Mouse (Mus musculus) lung, postnatal 10 days (tissue): ENCODE results near the gene Gm11127.
"Not testable (repeated sequence)": the region's sequence is repeated elsewhere in the genome, so short reads cannot be mapped to it uniquely, and the experiment has no call there.

Source experiments
- DNase-seq: peaks from one replicate; pipeline ENCODE4 v3.0.0; 2021

Gm11127 gene

DNA sequence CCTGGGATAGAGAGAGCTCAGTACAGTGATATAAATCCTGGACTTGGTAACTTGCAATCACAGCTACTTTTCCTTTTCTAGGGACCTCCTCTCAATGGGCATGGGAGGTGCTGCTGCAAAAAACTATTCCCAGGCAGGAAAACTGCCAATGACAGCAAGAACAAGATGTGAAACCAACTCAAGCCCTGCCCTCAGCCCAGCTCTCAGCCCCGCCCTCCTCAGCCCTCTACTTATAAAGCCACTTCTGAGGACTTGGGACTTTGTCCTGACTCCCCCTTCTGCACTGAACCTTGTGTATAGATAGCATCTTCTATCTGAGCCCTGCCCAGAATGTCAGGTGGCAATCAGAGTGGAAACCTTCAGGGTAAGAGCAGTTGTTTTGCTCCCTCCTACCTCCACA is at the start of gene Gm11127:
Gene Gm11127 (minus strand): TSS at position 10 of the 400 bp plus-strand sequence.
- DNase-seq, result not testable (repeated sequence)

DNA sequence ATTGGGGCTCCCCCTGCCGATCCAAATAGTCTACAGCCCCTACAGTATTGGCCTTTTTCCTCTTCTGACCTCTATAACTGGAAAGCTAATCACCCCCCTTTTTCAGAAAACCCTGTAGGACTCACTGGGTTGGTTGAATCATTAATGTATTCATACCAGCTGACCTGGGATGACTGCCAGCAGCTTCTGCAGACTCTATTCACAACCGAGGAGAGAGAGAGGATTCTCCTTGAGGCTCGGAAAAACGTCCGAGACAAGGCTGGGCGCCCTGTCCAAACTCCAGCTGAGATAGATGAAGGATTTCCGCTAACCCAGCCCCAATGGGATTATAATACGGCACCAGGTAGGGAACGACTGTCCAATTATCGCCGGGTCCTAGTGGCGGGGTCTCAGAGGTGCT is 43.9 kb upstream of the Gm11127 start:
- DNase-seq, result not testable (repeated sequence)

DNA sequence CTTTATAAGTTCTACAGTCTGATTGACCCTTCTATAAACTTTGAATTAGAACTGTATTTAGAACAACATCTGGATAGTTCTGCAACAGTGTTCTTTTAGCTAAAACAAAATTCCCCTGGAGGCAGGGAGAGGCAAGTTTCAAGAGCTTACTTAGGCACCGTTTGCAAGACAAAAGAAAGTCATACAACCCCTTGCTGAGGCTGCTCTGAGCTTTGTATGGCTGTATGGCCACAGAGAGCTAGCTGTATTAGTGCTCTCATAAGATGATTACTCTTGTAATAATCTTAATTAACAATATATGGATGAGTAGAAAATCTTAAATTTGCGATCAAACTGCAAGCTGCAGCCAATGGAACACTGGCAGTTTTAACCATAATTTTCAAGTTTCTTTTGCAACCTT is 41.4 kb upstream of the Gm11127 start:
- not testable (repeated sequence) for DNase-seq

DNA sequence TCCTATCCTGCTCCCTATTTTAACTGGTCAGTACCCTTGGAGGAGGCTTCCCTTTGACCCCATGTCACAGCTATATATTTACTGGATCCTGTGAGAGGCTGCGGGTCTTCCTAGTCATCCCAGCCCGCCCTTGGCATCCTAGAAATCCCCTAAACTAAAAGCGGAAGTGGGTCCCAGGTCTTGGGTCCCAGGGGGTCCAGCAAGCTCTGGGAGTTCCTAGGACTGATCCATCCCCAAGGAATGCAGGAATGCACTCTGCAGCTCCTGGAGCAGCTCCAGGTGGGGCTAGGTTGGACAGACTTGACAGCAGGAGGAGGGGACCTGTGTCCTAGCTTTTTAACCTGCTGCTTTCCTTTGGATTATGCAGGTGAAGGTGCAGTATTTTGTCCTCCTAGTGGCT is 35.8 kb upstream of the Gm11127 start:
- DNase-seq, result no peak

DNA sequence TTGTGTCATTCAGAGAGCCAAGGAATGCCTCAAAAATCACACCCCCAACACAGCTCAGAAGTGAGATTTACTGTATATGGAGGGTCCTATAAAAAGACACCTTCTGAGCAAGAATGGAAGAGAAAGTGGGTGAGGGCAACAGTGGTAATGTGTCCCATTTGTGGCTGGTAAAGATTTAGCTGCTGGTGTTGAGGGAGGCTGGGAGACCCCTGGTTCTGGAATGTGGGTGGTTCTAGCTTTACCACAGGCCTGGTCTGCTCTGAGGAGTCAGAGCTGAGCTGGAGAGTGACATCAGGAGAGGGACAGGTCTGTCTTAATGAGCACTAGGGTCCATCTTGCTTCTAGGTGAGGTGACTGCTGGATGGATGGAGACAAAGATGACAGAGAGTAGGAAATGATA is 34.3 kb upstream of the Gm11127 start:
- not testable (repeated sequence) for DNase-seq

DNA sequence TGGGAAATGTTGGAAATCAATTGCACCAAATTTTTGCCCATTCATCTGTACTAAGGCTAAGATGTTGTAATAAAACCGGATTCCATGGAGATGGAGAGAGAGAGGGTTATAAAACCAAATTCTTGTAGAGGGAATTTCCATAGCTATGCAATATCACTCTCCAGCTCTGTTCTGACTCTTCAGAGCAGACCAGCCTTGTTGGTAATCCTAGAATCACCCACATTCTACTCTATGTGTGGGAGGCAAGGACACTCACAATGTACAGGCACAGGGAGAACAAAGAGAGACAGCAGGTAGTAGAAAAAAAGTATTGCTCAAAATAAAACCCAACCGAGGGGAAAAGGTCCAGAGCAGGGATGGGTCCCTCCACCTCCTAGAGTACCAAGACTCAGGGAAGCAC is 33.8 kb upstream of the Gm11127 start:
- DNase-seq, result not testable (repeated sequence)

DNA sequence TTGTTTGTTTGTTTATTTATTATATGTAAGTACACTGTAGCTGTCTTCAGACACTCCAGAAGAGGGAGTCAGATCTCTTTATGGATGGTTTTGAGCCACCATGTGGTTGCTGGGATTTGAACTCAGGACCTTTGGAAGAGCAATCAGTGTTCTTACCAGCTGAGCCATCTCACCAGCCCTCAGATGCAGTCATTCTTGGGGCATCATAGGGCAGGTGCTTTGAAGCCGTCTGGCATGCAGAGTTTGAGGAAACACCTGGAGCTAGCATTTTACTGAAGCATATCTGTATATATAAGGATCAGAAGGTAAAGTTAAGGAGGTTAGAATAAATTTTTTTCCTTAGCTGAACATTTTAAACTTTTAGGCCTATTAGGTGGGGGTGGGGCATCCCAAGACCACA is 27.8 kb upstream of the Gm11127 start:
- not testable (repeated sequence) for DNase-seq

DNA sequence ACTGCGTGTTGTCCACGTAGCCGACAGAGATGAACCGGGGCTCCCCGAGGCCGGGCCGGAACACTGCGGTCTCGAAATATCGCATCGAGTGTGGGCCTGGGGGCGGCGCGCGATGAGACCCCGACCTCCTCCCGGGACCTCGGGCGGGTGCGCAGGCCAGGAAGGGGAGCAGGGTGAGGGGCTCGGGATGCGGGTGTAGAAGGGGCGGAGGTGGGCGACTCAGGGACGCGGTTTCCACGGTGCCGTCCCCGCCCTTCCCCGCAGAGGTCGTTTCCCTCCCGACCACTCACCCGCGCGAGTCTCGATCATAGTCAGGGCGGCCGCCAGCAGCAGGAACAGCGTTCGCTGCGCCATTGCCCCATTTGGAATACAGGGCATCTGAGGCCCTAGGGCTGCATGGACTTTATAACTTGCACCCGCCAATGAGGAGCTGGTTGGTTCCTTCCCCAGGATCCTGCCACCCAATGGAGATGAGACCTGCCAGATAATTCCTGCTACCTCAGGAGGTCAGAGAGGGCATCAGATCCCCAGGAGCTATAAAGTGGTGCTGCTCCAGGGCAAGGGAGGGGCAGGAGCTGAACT is 25.8 kb upstream of the Gm11127 start:
- DNase-seq, result no peak

DNA sequence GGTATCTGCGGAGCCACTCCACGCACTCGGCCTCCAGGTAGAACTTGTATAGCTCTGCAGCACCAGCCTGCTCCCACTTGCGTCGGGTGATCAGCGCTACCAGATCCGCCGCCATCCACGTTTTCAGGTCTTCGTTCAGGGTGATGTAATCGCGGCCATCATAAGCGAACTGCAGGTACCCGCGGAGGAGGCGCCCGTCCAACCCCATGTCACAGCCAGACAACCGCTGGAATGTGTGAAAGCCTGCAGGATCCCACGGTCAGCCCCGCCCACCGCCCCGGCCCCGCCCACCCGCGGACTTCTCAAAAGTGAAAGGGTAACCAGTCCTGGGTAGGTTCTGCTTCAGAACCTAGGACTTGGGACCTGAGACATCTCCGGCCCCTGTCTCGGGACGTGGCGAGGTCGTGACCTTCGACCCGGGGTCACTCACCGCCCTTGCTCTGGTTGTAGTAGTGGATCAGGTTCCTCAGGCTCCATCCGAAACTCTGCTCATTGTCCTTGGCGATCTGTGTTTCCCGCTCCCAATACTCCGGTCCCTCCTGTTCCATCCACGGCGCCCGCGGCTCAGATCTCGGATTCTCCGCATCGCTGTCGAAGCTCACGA is 25.2 kb upstream of the Gm11127 start:
- DNase-seq, result peak; percentile 34

DNA sequence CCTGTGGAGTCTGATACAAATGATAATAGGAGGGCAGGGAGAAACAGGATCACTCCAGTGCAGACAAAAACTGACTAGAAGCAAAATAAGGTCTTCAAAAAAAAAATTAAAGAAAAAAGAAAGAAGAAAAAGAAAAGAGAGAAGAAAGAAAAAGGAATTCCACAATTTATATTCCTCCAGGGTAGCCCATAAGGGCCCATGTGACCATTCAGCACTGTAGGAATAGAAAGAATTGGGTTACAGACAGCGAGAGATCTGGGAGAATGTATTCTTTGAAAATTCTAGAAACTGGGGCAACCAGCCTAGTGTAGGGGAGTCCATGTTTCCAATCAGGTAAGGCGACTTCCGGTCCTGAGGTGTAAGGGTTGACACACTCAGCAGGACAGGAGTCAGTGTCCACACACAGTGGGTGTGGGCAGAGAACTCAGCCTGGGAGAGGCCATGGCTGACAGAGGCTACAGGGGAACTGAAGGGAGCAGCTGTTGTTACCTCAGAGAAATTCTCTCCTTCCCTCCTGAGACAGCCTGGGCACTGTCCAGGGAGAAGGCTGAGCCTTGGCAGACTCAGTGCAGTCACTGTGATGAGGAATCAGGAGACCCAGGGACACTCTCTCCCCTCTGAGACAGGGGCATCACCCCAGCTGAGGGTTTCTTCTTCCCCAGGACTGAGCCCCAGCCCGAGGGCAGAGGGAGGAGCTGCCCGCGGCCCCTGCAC is 24.5 kb upstream of the Gm11127 start:
- not testable (repeated sequence) for DNase-seq

DNA sequence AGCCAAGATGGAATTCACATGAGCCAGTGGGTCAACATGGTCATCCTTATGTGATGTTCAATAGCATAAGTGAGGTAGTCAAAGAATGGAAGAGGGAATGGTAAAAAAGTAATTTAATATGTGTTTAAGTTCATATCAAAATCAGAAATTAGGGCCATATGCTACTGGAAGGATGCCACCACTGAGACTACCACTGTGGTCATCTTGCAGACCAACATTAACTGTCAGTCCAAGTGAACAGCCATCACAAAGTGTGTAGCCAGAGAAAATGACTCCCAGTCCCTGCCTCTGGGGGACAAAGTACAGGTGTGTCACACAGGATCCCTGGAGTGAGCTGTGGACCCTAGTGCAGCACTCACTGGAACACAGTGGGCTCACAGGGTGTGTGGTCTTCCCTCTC is 23.7 kb upstream of the Gm11127 start:
- not testable (repeated sequence) for DNase-seq

DNA sequence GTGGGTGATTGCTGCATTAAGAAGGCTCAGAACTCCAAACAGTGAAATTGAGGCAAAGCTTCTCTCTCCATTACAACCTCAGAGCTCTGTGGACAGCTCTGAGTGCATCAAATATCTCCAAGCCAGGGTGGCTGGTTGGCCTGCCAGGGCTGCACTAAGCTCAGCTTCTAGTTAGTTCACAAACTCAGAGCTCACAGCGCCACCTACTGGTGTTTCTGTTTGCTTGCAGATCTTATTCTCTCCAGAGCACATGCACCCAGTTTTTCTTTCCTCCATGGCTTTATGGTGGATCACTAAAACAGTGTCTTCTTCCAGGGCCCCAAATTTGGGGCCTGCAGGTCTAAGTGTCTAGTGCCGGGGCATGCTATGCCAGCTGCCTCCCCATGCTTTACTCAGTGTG is 2.7 kb upstream of the Gm11127 start:
- peak; percentile 92 for DNase-seq

DNA sequence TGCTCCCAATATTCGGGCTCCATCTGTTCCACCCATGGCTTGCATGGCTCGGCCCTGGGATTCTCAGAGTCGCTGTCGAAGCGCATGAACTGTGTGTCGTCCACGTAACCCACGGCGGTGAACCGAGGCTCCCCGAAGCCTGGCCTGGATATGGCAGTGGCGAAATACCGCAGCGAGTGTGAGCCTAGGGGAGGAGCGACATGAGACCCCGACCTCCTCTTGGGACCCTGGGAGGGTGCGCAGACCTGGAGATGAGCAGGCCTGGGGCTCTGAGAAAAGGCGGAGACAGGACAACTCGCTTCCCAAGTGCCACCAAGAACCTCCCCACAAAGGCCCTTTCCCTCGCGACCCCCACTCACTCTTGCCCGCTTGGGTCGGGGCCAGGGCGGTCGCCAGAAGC is 244 bp downstream of the Gm11127 start:
- DNase-seq, result not testable (repeated sequence)

DNA sequence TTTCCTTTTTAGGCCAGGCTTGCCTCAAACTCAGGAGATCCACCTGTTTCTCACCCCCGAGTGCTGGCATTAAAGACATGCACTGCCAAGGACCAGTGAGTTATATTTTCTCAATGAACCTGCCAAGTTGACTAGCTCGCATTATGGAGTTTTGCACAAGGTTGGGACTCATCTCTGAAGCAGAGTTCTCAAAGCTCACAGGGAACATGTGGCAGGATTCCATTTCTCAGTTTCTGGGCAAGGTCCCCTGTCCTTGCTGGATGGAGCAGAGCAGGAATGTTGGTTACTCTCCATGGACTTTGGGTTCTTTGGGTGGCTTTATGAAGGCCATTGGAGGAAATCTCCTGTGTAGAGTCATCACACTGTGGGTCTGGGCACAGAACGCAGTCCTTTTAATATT is 14.9 kb downstream of the Gm11127 start:
- DNase-seq, result no peak

DNA sequence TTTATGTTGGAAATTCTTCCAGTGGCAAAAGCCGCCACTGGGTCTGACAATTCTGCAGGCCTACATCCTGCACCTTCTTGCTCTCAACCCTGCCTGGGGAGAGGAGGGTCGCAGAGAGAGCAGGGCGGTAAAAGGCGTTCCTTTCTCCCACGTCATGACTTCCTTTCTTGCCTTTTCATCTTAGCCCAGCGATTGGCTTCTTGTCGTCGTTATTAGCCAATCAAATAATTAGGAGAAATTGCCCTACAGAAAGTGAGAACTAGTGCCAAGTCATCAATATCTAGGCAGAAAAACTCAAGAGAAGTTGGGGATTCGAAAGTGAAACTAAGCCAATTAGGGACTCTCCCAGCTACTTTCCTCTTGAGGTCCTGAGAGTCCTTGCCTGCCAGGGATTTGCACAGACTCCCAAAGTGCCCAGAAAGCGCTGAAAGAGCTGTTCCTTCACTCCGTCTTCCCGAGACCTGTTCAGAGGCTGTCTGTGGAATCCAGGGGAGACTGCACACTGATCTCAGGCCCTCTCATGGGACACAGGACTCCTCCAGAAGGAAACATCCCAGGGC is 15.5 kb downstream of the Gm11127 start, which contains the start of the genes H2-T22 and Gm6034:
Gene H2-T22 (minus strand): TSS at position 138 of the 560 bp plus-strand sequence.
Gene Gm6034 (plus strand): TSS at position 352 of the 560 bp plus-strand sequence.
- peak; percentile 89 for DNase-seq

DNA sequence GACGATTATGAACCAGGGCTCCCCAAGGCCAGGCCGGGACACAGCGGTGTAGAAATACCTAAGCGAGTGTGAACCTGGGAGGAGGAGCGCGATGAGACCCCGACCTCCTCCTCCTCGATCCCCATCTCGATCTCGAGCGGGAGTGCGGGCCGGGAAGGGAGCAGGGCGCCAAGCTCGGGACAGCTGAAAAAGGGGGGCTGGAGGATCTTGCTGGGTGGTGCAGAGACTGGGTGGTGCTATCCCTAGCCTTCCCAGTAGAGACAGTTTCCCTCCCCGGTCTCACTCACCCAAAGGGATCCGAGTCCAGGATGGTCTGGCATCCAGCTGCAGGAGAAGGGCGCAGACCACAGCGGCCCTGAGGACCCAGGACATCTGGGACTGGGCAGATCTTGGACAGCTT is 16.1 kb downstream of the Gm11127 start:
- peak; percentile 50 for DNase-seq

DNA sequence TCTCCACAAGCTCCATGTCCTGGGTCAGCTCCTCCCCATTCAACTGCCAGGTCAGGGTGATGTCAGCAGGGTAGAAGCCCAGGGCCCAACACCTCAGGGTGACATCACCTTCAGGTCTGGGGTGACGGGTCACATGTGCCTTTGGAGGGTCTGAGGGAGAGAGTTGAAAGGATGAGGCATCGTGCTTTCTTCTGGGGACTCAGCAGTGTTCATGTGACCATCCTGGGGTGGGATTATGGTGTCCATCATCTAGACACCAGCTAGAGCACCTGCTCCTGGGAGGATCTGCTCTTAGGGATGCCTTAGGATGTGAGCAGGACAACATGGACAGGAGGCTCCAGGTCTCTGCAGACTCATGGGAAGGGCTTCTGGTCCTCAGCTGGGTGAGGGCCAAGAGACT is 17.6 kb downstream of the Gm11127 start:
- DNase-seq, result not testable (repeated sequence)

DNA sequence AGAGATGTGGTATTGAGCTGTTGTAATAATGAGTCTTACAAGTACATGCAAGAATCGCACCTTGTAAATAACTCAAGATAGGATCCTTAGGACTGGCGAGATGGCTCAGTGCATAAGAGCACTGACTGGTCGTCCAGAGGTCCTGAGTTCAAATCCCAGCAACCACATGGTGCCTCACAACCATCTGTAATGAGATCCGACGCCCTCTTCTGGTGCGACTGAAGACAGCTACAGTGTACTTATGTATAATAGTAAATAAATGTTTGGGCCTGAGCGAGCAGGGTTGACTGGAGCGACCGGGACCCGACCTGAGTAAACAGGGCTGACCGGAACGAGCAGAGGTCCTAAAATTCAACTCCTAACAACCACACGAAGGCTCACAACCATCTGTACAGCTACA is 22.0 kb downstream of the Gm11127 start:
- not testable (repeated sequence) for DNase-seq

DNA sequence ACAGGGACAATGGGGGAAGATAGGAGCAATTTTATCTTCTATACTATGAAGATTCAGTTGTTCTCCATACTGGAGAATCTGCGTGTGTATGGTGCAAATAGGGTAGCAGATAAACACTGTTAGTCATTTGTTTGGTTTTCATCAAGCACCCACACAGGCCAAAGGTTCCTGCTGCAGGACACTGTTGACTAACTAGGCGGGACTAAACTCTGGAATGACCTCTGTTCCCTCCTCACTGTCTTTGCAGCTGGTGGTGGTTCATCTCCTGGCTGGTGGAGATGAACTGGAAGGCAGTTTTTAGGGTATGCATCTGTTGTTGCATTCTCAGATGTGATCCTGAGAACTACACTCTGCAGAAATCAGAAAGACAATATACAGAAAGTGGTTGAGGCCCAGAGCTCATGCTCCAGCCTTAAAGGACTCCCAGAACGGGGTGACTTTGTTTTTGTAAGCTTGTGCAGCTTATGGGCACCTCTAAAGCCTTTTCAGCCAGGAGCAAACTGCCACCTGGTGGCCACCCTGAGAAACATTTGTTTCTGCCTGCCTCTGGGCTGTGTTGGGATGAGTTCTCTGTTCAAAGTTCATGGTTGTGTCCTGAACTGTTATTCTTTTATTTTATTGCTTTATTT is 23.0 kb downstream of the Gm11127 start:
- DNase-seq, result peak; percentile 75

DNA sequence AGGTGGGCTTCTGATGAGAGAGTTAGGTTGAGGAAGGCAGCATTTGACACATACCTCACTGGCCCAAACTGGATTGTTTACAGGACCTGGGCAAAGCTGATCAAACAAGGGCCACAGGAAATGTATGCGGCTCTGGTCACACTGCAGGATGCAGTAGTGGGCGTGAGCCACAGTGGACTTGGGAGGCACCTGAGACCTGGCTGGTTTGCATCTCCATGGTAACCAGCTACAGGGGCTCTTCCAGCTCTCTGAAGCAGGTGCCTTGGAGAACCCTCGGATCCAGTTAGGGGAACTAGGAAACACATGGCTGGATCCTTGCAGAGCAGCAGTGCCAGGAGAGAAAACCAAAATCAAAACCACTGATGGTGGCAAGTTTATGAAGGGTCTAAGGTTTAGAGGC is 23.6 kb downstream of the Gm11127 start:
- DNase-seq, result not testable (repeated sequence)

DNA sequence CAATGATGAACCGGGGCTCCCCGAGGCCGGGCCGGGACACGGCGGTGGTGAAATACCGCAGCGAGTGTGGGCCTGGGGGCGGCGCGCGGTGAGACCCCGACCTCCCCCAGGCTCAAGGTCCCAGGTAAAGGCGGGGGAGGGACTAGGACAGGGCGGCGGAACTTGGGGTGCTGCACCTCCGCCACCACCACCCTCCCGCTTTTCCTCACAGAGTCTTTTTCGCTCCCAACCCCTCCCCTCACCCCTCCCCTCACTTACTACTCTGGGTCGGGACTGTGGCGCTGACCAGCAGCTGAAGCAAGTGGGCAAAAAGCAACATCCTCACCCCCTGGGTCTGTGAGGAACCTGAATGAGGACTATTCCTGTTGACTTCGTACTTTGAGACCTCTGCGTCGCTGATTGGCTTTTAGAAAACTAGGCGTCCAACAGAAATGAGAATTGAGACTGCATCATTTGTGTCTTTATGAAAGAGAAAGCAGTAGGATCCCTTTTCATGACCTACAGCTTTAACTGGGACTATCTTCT is 25.8 kb downstream of the Gm11127 start, which contains the start of gene H2-T23:
Gene H2-T23 (minus strand): TSS at position 505 of the 525 bp plus-strand sequence.
- peak; percentile 73 for DNase-seq

DNA sequence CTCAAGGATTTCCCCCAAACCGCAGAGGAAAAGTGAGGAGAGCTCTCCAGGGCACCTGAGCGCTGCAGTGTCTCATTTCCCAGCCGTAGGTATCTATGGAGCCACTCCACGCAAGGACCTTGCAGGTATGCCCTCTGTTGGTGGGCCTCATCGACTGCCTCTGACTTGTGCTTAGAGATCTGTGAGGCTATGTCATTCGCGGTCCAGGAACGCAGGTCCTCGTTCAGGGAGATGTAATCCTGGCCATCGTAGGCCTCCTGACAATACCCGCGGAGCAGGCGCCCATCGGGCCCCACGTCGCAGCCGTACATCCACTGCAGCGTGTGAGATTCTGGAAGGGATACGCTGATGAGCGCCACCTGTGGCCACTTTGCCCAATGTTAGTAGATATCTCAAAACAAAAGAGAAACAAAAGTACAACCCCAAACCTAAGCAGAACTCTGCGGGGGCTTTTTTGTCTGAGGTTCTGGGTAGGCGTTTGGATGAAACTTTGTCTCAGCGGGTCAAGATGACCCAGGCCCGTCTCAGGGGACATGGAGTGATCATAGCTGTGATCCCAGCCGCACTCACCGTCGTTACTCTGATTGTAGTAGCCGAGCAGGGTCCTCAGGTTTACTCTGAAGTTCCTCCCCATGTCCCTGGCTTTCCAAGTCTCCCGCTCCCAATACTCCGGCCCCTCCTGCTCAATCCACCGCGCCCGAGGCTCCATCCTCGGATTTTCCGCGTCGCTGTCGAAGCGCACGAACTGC is 26.4 kb downstream of the Gm11127 start:
- peak; percentile 72 for DNase-seq
